Mouse (Mus musculus) gastrocnemius, postnatal 14 days (tissue): ENCODE measurements at regions not wholly inside any gene's neighbourhood (a gene's known extent, or its start where the extent isn't known, plus 50 kb on each side); places are given as distances from the start of the nearest gene placed in this dataset.

Experiments
- DNase-seq: peaks from one replicate; pipeline ENCODE4 v3.0.0; 2021; ENCODE audit warnings: mixed read lengths
- intact Hi-C: fragments of 180-260 bp; cut with DNase I; formaldehyde crosslinking; loops from one replicate; pipeline ENCODE4 v1.15.1; 2025; ENCODE audit warnings: low total_unique reads

GRCm38 (mm10) chr1:72764522-72764921 is 53.4 kb downstream of the Rpl37a start:
- DNase-seq, result no peak
- intact Hi-C loops, result no loop called here

- intact Hi-C loops, result no loop called here
- DNase-seq, result no peak
Observed at GRCm38 (mm10) chr1:72765046-72765810, 54.1 kb downstream of the Rpl37a start.

- intact Hi-C loops, result no loop called here
- DNase-seq, result no peak
Observed at GRCm38 (mm10) chr1:72769428-72769827, 54.9 kb upstream of the Igfbp2 start.

- no peak for DNase-seq
Observed at GRCm38 (mm10) chr1:72772708-72773107, 51.6 kb upstream of the Igfbp2 start.

GRCm38 (mm10) chr1:72773234-72773633 is 51.1 kb upstream of the Igfbp2 start:
- peak; percentile 51 for DNase-seq
- intact Hi-C loops, result no loop called here

More at GRCm38 (mm10) chr1:72772708-72773107, 51.6 kb upstream of the Igfbp2 start:
- intact Hi-C loops, result no loop called here
